ENCODE assay signal across 16 mouse cellular contexts in the genomic region with DNA sequence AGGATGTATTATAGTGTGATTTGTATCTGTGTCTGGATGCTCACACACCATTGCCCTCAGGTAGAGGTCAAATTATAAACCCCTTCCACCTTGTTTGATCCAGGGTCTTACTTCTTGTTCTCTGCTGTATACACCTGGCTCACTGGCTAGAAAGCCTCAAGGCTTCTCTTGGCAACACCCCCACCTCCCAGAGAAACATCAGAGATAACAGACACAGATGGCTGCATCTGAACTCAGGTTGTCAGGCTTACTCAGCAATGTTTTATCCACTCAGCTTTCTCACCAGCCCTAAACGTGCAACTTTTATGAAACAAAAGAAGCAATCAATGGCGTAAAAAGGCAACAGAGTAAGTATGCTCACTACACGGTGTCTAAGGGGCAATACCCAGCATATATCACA.
"Had no signal": no experiment of that assay in that cellular context is flagged by ENCODE, and none has a peak within 500 bp of the region (broad histone marks: within the 10 kb centered on the region; RNA-seq: fewer than 3 reads in every experiment).

No protein-coding gene starts in this region.

- H3K4me2 ChIP-seq: liver, embryonic 13.5 days; lung, embryonic 15.5 days; midbrain, embryonic 12.5 days; neural tube, embryonic 12.5 days; stomach, embryonic 15.5 days had no signal

- H3K4me3 ChIP-seq: liver, embryonic 13.5 days; lung, embryonic 15.5 days; midbrain, embryonic 12.5 days; neural tube, embryonic 12.5 days; stomach, embryonic 15.5 days had no signal

- H3K27me3 ChIP-seq: liver, embryonic 13.5 days; lung, embryonic 15.5 days; midbrain, embryonic 12.5 days; neural tube, embryonic 12.5 days; stomach, embryonic 15.5 days had no signal

- H3K9me3 ChIP-seq: liver, embryonic 13.5 days; lung, embryonic 15.5 days; midbrain, embryonic 12.5 days; neural tube, embryonic 12.5 days; stomach, embryonic 15.5 days had no signal

- ATAC-seq: lung, postnatal 0 days had no signal

- H3K27ac ChIP-seq: liver, embryonic 13.5 days; lung, embryonic 15.5 days; macrophage; midbrain, embryonic 12.5 days; neural tube, embryonic 12.5 days; stomach, embryonic 15.5 days; stomach, postnatal 0 days had no signal

- H3K36me3 ChIP-seq: liver, embryonic 13.5 days; lung, embryonic 15.5 days; midbrain, embryonic 12.5 days; neural tube, embryonic 12.5 days; stomach, embryonic 15.5 days had no signal

- DNase-seq: liver, embryonic 13.5 days; lung, adult 2 months; lung, postnatal 14 days; lung, postnatal 36 days; midbrain, embryonic 14.5 days; right cerebral cortex, postnatal 14 days; thymus, adult 2 months; thymus, postnatal 25 days; thymus, postnatal 4 days had no signal

- H3K9ac ChIP-seq: liver, embryonic 13.5 days; lung, embryonic 15.5 days; midbrain, embryonic 12.5 days; neural tube, embryonic 12.5 days; stomach, embryonic 15.5 days had no signal

- H3K4me1 ChIP-seq: stomach, embryonic 15.5 days had no signal
